18 mouse cellular contexts compared by ENCODE assay signal in genomic region chr2:26234771-26235170, GRCm38 (mm10). TPM values are rescaled to one million over a fixed set of nuclear protein-coding genes. Genes with fewer than 3 reads are reported as not detected.
A peak's percentile ranks its signal among the peaks of the same experiment; 100 is the strongest.
DNase-seq lines count a peak whose midpoint lies in the region; ATAC-seq and TF ChIP-seq lines count a peak whose summit lies in the region.
"Had no signal": no experiment of that assay in that cellular context is flagged by ENCODE, and none has a peak within 500 bp of the region (broad histone marks: within the 10 kb centered on the region; RNA-seq: fewer than 3 reads in every experiment).

No protein-coding gene starts in this region.

- no peaks in the 10 kb centered on the region for H3K27me3 ChIP-seq in testis, adult 2 months (ENCODE audit: control insufficient read depth, insufficient read depth, low read length)
- no peaks in the 10 kb centered on the region for H3K27me3 ChIP-seq in heart, embryonic 15.5 days
- 0 out of 2 replicates have a peak, but pooled peaks cover 4% of the 10 kb centered on the region for H3K27me3 ChIP-seq in liver, embryonic 13.5 days
- H3K27me3 ChIP-seq in forebrain, embryonic 15.5 days, result no peaks in the 10 kb centered on the region
- H3K27me3 ChIP-seq in forebrain, postnatal 0 days (ENCODE audit: insufficient read depth, low read length), result no peaks in the 10 kb centered on the region
- H3K27me3 ChIP-seq: limb, embryonic 12.5 days; midbrain, embryonic 15.5 days had no signal

- no peak for ATAC-seq in heart, embryonic 15.5 days (replicated peaks; ENCODE audit: insufficient number of reproducible peaks, insufficient read depth, low FRiP score, low read depth)
- ATAC-seq in liver, embryonic 13.5 days (ENCODE audit: low read depth), result no peak
- no peak for ATAC-seq in forebrain, embryonic 15.5 days (replicated peaks)
- no peak for ATAC-seq in forebrain, postnatal 0 days
- ATAC-seq: midbrain, embryonic 15.5 days had no signal

- H3K36me3 ChIP-seq in testis, adult 2 months (ENCODE audit: control insufficient read depth, insufficient read depth, low read length), result no peaks in the 10 kb centered on the region
- H3K36me3 ChIP-seq in heart, embryonic 15.5 days, result no peaks in the 10 kb centered on the region
- no peaks in the 10 kb centered on the region for H3K36me3 ChIP-seq in liver, embryonic 13.5 days
- H3K36me3 ChIP-seq in forebrain, embryonic 15.5 days, result no peaks in the 10 kb centered on the region
- no peaks in the 10 kb centered on the region; the same call in 1 of the 2 replicates for H3K36me3 ChIP-seq in forebrain, postnatal 0 days (ENCODE audit: insufficient read depth)
- H3K36me3 ChIP-seq: limb, embryonic 12.5 days; midbrain, embryonic 15.5 days had no signal

- TF ChIP-seq POLR2A in testis, adult 2 months (IDR thresholded peaks at IDR 0.05; ENCODE audit: control insufficient read depth, low read depth, low read length), result no peak

- peak overlapping the region; percentile 36; the same call in 1 of the 2 replicates for H3K27ac ChIP-seq in testis, adult 2 months (ENCODE audit: control insufficient read depth, insufficient read depth, low read depth, low read length)
- peak overlapping the region; percentile 24; the same call in 1 of the 2 replicates for H3K27ac ChIP-seq in heart, embryonic 15.5 days
- H3K27ac ChIP-seq in liver, embryonic 13.5 days, result no peak overlapping the region
- no peak overlapping the region for H3K27ac ChIP-seq in forebrain, embryonic 15.5 days (replicated peaks)
- no peak overlapping the region for H3K27ac ChIP-seq in forebrain, postnatal 0 days (ENCODE audit: low read depth, low read length)
- H3K27ac ChIP-seq: left cerebral cortex, adult 2 months; limb, embryonic 12.5 days; midbrain, embryonic 15.5 days had no signal

- H3K4me3 ChIP-seq in testis, adult 2 months (ENCODE audit: control insufficient read depth, low read depth, low read length), result no peak overlapping the region
- no peak overlapping the region for H3K4me3 ChIP-seq in heart, embryonic 15.5 days
- H3K4me3 ChIP-seq in liver, embryonic 13.5 days (replicated peaks), result no peak overlapping the region
- no peak overlapping the region for H3K4me3 ChIP-seq in forebrain, embryonic 15.5 days
- H3K4me3 ChIP-seq in forebrain, postnatal 0 days (ENCODE audit: low read depth, low read length), result no peak overlapping the region
- H3K4me3 ChIP-seq: left cerebral cortex, adult 2 months; limb, embryonic 12.5 days; midbrain, embryonic 15.5 days had no signal

- H3K9me3 ChIP-seq in heart, embryonic 15.5 days (replicated peaks), result no peaks in the 10 kb centered on the region
- H3K9me3 ChIP-seq in liver, embryonic 13.5 days (replicated peaks), result no peaks in the 10 kb centered on the region
- H3K9me3 ChIP-seq in forebrain, embryonic 15.5 days, result no peaks in the 10 kb centered on the region
- H3K9me3 ChIP-seq in forebrain, postnatal 0 days (ENCODE audit: low read length), result no peaks in the 10 kb centered on the region
- H3K9me3 ChIP-seq: limb, embryonic 12.5 days; midbrain, embryonic 15.5 days had no signal

- peaks cover 10% of the 10 kb centered on the region for H3K4me1 ChIP-seq in testis, adult 2 months (ENCODE audit: control insufficient read depth, insufficient read depth, low read length)
- H3K4me1 ChIP-seq in heart, embryonic 15.5 days (replicated peaks), result peaks cover 37% of the 10 kb centered on the region
- peaks cover 38% of the 10 kb centered on the region for H3K4me1 ChIP-seq in liver, embryonic 13.5 days (replicated peaks)
- H3K4me1 ChIP-seq in forebrain, embryonic 15.5 days, result peaks cover 8% of the 10 kb centered on the region
- H3K4me1 ChIP-seq in forebrain, postnatal 0 days (ENCODE audit: insufficient read depth), result peaks cover 10% of the 10 kb centered on the region; the same call in 1 of the 2 replicates

- no peak for TF ChIP-seq CTCF in testis, adult 2 months (IDR thresholded peaks at IDR 0.05; ENCODE audit: control insufficient read depth, insufficient read depth, insufficient replicate concordance, low read depth, low read length)
- no peak for TF ChIP-seq CTCF in forebrain, postnatal 0 days (IDR thresholded peaks at IDR 0.05; ENCODE audit: low read depth)

- H3K9ac ChIP-seq in heart, embryonic 15.5 days, result no peak overlapping the region; the same call in 1 of the 2 replicates
- 0 out of 2 replicates have a peak overlapping the region, but pooled peaks have one; percentile 1 for H3K9ac ChIP-seq in liver, embryonic 13.5 days
- no peak overlapping the region for H3K9ac ChIP-seq in forebrain, embryonic 15.5 days (replicated peaks)
- no peak overlapping the region for H3K9ac ChIP-seq in forebrain, postnatal 0 days
- H3K9ac ChIP-seq: limb, embryonic 12.5 days; midbrain, embryonic 15.5 days had no signal

- 66% methylated on average over 2 of the region's 2 CpGs for WGBS in heart, embryonic 15.5 days
- 57% methylated on average over 2 of the region's 2 CpGs for WGBS in liver, embryonic 13.5 days (ENCODE audit: insufficient replicate concordance)
- WGBS in forebrain, embryonic 15.5 days, result 94% methylated on average over 2 of the region's 2 CpGs
- 85% methylated on average over 2 of the region's 2 CpGs for WGBS in forebrain, postnatal 0 days

- DNase-seq in kidney, adult 11 months, result peak; percentile 19
- DNase-seq in kidney, postnatal 10 days, result no peak
- no peak for DNase-seq in testis, postnatal 14 days (ENCODE audit: low spot score)
- no peak for DNase-seq in liver, embryonic 13.5 days
- DNase-seq in forebrain, postnatal 0 days, result no peak
- DNase-seq: B cell, adult 2 months; cerebellum, postnatal 14 days; gastrocnemius, postnatal 25 days; lung, adult 2 months; right cerebral cortex, postnatal 25 days had no signal

- no peak overlapping the region for H3K4me2 ChIP-seq in heart, embryonic 15.5 days
- H3K4me2 ChIP-seq in liver, embryonic 13.5 days, result no peak overlapping the region
- H3K4me2 ChIP-seq in forebrain, embryonic 15.5 days (replicated peaks), result no peak overlapping the region
- no peak overlapping the region for H3K4me2 ChIP-seq in forebrain, postnatal 0 days (ENCODE audit: low read depth)
- H3K4me2 ChIP-seq: limb, embryonic 12.5 days; midbrain, embryonic 15.5 days had no signal

RNA-seq across cellular contexts. Expression of gene Qsox2, which starts 2.6 kb away (rescaled TPM):
- polyA plus RNA-seq in testis, adult 2 months (2012; rRNA removed), result 26.3 and 33.0 TPM in 2 replicates
- 8.8 and 14.3 TPM in 2 replicates for polyA plus RNA-seq in heart, embryonic 15.5 days (2015; fragmentation: Nextera tagmentation; extraction: Ambion mirVana)
- 5.7 and 7.7 TPM in 2 replicates for polyA plus RNA-seq in liver, embryonic 13.5 days (2015; fragmentation: Nextera tagmentation; extraction: Ambion mirVana)
- polyA plus RNA-seq in forebrain, embryonic 15.5 days (2015; fragmentation: Nextera tagmentation; extraction: Ambion mirVana), result 15.6 and 15.7 TPM in 2 replicates
- total RNA-seq in forebrain, postnatal 0 days (2014; rRNA removed), result 21.2 and 22.2 TPM in 2 replicates
- polyA plus RNA-seq in forebrain, postnatal 0 days (2015; fragmentation: Nextera tagmentation; extraction: Ambion mirVana), result 5.5 and 9.1 TPM in 2 replicates

RNA-seq across cellular contexts. Expression of gene Lhx3, which starts 26.7 kb away (rescaled TPM):
- 0.20 and 0.65 TPM in 2 replicates for polyA plus RNA-seq in testis, adult 2 months (2012; rRNA removed)
- polyA plus RNA-seq in heart, embryonic 15.5 days (2015; fragmentation: Nextera tagmentation; extraction: Ambion mirVana), result not detected in 2 replicates
- polyA plus RNA-seq in liver, embryonic 13.5 days (2015; fragmentation: Nextera tagmentation; extraction: Ambion mirVana), result not detected in 2 replicates
- 0.10 TPM in 1 of 2 replicates, not detected in the other for polyA plus RNA-seq in forebrain, embryonic 15.5 days (2015; fragmentation: Nextera tagmentation; extraction: Ambion mirVana)
- 0.08 TPM in 1 of 2 replicates, not detected in the other for total RNA-seq in forebrain, postnatal 0 days (2014; rRNA removed)
- 0.06 TPM in 1 of 2 replicates, not detected in the other for polyA plus RNA-seq in forebrain, postnatal 0 days (2015; fragmentation: Nextera tagmentation; extraction: Ambion mirVana)
- total RNA-seq: gastrocnemius, postnatal 25 days; megakaryocyte progenitor cell, adult 5-6 weeks had no signal
- polyA plus RNA-seq: intestine, embryonic 14.5 days; limb, embryonic 12.5 days; lung, adult 2 months; midbrain, embryonic 15.5 days had no signal

RNA-seq across cellular contexts. Expression of gene Ccdc187, which starts 59.6 kb away (rescaled TPM):
- 90.3 and 101 TPM in 2 replicates for polyA plus RNA-seq in testis, adult 2 months (2012; rRNA removed)
- 0.08 and 0.15 TPM in 2 replicates for polyA plus RNA-seq in heart, embryonic 15.5 days (2015; fragmentation: Nextera tagmentation; extraction: Ambion mirVana)
- polyA plus RNA-seq in liver, embryonic 13.5 days (2015; fragmentation: Nextera tagmentation; extraction: Ambion mirVana), result 0.02 and 0.03 TPM in 2 replicates
- polyA plus RNA-seq in forebrain, embryonic 15.5 days (2015; fragmentation: Nextera tagmentation; extraction: Ambion mirVana), result 0.18 and 0.24 TPM in 2 replicates
- 1.5 and 2.0 TPM in 2 replicates for total RNA-seq in forebrain, postnatal 0 days (2014; rRNA removed)
- 0.13 TPM in 2 replicates for polyA plus RNA-seq in forebrain, postnatal 0 days (2015; fragmentation: Nextera tagmentation; extraction: Ambion mirVana)
- total RNA-seq: megakaryocyte progenitor cell, adult 5-6 weeks had no signal
- polyA plus RNA-seq: limb, embryonic 12.5 days had no signal

Comparison
In these comparisons a context has a peak if more than half of its experiments do, and no peak if none do; other contexts are left out.
1. H3K27ac ChIP-seq: peak in testis, adult 2 months (single experiment) and heart, embryonic 15.5 days (single experiment); none in liver, embryonic 13.5 days (single experiment), forebrain, embryonic 15.5 days (single experiment) and forebrain, postnatal 0 days (single experiment).
2. RNA of gene Ccdc187, which starts 59.6 kb away (polyA plus RNA-seq): 90.3 to 101 TPM in testis, adult 2 months; 0.18 to 0.24 TPM in forebrain, embryonic 15.5 days, 0.13 TPM in forebrain, postnatal 0 days, 0.08 to 0.15 TPM in heart, embryonic 15.5 days and 0.02 to 0.03 TPM in liver, embryonic 13.5 days; every median in the first group is over 10 times any median in the second.